Mouse (Mus musculus): ENCODE measurements around the gene Klf11.

- TF ChIP-seq CTCF (IDR thresholded peaks at IDR 0.05; ENCODE audit: borderline replicate concordance, extremely low read depth, insufficient read depth, insufficient read length): peak; percentile 56; the same call in 1 of the 2 replicates
- TF ChIP-seq POLR2A (IDR thresholded peaks at IDR 0.05; ENCODE audit: borderline replicate concordance, extremely low read depth, insufficient read depth, insufficient read length, poor library complexity, severe bottlenecking): no peak
Measured at GRCm38 (mm10) chr12:24709831-24710508, 58.9 kb downstream of the Klf11 start.
